Mouse (Mus musculus) midbrain, embryonic 13.5 days (tissue): ENCODE measurements around the gene Dhx32. TPM values are rescaled to one million over a fixed set of nuclear protein-coding genes. Genes with fewer than 3 reads are reported as not detected.
A peak's percentile ranks its signal among the peaks of the same experiment; 100 is the strongest.

ENCODE experiments used
- ATAC-seq: fragments of 200-750 bp; cut with Nextera tagmentation; 2 replicates; pipeline ENCODE4 v1.8.0; 2017; ENCODE audit warnings: mild to moderate bottlenecking, moderate TSS enrichment, moderate library complexity
- H3K27ac ChIP-seq: fragments of 300-500 bp; sonication (generic); 2 replicates; pipeline ENCODE4 v1.5.1; 2015; ENCODE audit warnings: inconsistent platforms, mild to moderate bottlenecking, moderate library complexity
- H3K27me3 ChIP-seq: fragments of 300-500 bp; sonication (generic); 2 replicates; pipeline ENCODE4 v1.6.1; 2015; ENCODE audit warnings: mild to moderate bottlenecking, inconsistent platforms
- H3K36me3 ChIP-seq: fragments of 300-500 bp; sonication (generic); 2 replicates; pipeline ENCODE4 v1.6.1; 2015; ENCODE audit warnings: mild to moderate bottlenecking, inconsistent platforms
- H3K4me1 ChIP-seq: fragments of 300-500 bp; sonication (generic); replicated peaks from 2 replicates; pipeline ENCODE4 v1.6.1; 2015; ENCODE audit warnings: inconsistent platforms
- H3K4me2 ChIP-seq: fragments of 300-500 bp; sonication (generic); replicated peaks from 2 replicates; pipeline ENCODE4 v1.6.1; 2015; ENCODE audit warnings: moderate library complexity, mild to moderate bottlenecking, inconsistent platforms
- H3K4me3 ChIP-seq: fragments of 300-500 bp; sonication (generic); replicated peaks from 2 replicates; pipeline ENCODE4 v1.5.1; 2015; ENCODE audit warnings: mild to moderate bottlenecking, inconsistent platforms
- H3K9ac ChIP-seq: fragments of 300-500 bp; sonication (generic); replicated peaks from 2 replicates; pipeline ENCODE4 v1.6.1; 2015; ENCODE audit warnings: mild to moderate bottlenecking, inconsistent platforms
- H3K9me3 ChIP-seq: fragments of 300-500 bp; sonication (generic); 2 replicates; pipeline ENCODE4 v1.6.1; 2016; ENCODE audit warnings: mild to moderate bottlenecking, inconsistent platforms
- WGBS: fragments of 180-500 bp; shearing (Covaris S2); methylation state at CpG from one replicate; pipeline ENCODE4 v1.1.7; 2015; 5-methylcytosine and 5-hydroxymethylcytosine counted together
- polyA plus RNA-seq: library from polyadenylated mRNA; unstranded; fragments of >200 nt; fragmentation: Nextera tagmentation; extraction: Ambion mirVana; gene quantifications from 2 replicates; pipeline ENCODE4 v1.2.1, GENCODE M21; 2015

Gene Dhx32
- polyA plus RNA-seq, 1 experiment from 2014 or later, result 45.8 TPM

DNA sequence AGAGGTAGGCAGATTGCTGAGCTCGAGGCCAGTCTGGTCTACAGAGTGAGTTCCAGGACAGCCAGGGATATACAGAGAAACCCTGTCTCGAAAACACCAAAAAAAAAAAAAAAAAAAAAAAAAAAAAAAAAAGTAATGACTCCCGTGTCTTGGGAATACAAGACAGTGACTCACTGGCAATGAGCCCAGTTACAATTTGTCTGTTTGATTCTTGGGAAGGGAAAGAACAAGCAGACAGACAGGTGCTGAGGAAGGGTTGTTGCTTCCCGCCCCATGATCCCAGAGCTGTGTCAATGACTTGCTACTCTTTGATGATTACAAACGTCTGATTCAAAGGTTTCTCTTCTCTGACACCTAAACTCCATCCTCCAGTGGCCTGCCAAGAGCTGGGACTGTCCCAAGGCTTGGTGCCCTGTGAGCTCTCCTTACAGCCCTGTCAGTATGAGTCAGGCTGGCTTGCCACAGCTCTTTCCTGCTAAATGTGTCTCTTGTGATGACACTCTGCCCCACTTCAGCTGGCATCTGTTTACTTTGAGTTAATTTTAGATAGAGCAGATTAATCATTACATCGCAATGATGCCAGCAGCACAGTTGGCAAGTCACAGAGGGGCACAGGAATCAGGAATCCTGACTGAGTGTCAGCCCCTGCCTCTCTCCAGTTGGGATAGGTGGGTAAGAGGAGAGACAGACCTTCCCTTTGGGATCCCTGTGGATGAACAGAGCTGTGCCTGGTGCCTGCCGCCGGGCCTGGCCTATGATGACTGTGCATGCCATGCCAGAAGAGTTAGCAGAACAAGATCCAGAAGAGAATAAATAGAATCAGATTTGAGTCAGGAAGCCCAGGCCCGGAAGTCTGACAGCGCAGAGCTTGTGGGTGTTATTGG lies 11.0 kb upstream of the Dhx32 start:
- Histone ChIP-seq H3K4me3 (no peak overlapping the region), H3K27me3 (no peaks in the 10 kb centered on the region), H3K27ac (no peak overlapping the region), H3K9ac (no peak overlapping the region), H3K4me2 (no peak overlapping the region), H3K36me3 (no peaks in the 10 kb centered on the region), H3K4me1 (no peaks in the 10 kb centered on the region), H3K9me3 (no peaks in the 10 kb centered on the region)
- no peak for ATAC-seq
- 80% methylated on average over 10 of the region's 10 CpGs for WGBS

DNA sequence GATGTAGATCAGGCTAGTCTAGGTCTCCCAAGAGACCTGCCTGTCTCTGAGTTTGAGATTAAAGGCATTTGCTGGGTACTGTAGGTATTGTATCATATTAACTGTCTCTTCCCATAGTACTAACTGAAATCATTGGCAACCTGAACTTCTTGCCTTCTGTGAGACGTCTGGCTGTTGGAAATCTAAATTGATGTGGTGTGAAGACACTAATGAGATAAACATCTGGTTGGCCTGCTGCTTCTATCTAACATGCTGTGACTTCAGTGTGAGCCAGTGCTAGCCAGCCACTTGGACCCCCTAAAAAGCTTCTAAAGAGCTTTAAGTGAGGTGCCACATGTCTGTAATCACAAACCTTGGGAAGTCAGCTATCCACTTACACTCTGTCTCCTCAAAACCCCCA lies 10.2 kb upstream of the Dhx32 start:
- Histone ChIP-seq H3K9me3 (no peaks in the 10 kb centered on the region), H3K4me2 (no peak overlapping the region), H3K27me3 (no peaks in the 10 kb centered on the region), H3K4me1 (no peaks in the 10 kb centered on the region), H3K36me3 (no peaks in the 10 kb centered on the region), H3K27ac (no peak overlapping the region), H3K9ac (no peak overlapping the region), H3K4me3 (no peak overlapping the region)
- WGBS, result 54% methylated on average over 1 of the region's 1 CpGs
- no peak for ATAC-seq

DNA sequence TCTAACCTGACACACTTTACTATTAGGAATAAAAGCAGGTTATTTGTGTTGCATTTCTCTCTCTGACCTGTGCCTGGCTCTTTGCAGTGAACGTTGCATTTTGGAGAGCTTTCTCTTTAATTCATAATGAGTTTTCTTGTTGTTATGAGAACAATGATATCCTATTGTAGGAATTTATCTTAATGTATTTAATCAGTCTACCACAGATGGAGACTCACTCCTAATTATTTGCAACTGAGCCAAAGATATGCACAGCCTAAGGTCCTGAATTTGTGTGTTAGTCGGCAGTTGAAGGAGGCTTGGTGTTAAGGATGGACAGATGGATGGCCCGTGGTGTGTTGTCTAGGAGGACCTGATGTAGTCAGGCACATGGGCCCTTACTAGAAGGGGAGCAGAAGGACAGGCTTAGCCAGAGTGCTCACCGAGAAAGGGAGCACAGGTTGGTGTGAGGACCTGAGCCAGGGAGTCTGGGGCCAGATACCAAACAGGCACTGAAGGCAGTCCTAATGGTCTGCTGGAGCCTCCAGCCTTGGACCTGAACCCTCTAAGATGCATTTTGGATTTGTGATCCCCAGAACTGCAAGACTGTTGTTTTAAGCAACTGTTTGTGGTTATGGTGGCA lies 8.2 kb upstream of the Dhx32 start:
- H3K27me3 ChIP-seq, result no peaks in the 10 kb centered on the region
- no peaks in the 10 kb centered on the region for H3K4me1 ChIP-seq
- no peak overlapping the region for H3K4me3 ChIP-seq
- no peak for ATAC-seq
- no peak overlapping the region for H3K4me2 ChIP-seq
- H3K27ac ChIP-seq, result no peak overlapping the region
- no peaks in the 10 kb centered on the region for H3K36me3 ChIP-seq
- 87% methylated on average over 4 of the region's 4 CpGs for WGBS
- no peak overlapping the region for H3K9ac ChIP-seq
- H3K9me3 ChIP-seq, result no peaks in the 10 kb centered on the region

GRCm38 (mm10) chr7:133790171-133790570 lies 7.6 kb upstream of the Dhx32 start:
- no peaks in the 10 kb centered on the region for H3K9me3 ChIP-seq
- WGBS, result 91% methylated on average over 4 of the region's 4 CpGs
- H3K4me3 ChIP-seq, result no peak overlapping the region
- H3K9ac ChIP-seq, result no peak overlapping the region
- ATAC-seq, result no peak
- no peak overlapping the region for H3K4me2 ChIP-seq
- H3K36me3 ChIP-seq, result no peaks in the 10 kb centered on the region
- no peaks in the 10 kb centered on the region for H3K27me3 ChIP-seq
- no peak overlapping the region for H3K27ac ChIP-seq
- no peaks in the 10 kb centered on the region for H3K4me1 ChIP-seq

DNA sequence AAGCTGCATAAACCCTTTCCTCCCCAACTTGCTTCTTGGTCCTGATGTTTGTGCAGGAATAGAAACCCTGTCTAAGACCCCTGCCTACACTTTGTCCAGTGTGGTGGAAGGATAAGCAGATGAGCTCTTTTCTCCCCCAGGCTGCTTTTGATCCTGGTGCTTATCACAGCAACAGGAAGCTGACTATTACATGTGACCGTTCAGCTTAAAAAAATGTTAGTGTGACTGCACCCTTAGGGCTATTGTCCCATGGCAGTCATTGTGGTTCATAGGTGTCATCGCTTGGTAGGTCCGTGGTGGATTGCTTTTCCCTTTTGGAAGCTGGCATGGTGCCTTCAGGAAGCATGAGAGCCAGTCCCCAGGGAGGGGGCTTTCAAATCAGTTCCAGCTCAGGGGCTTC lies 5.6 kb upstream of the Dhx32 start:
- no peak for ATAC-seq
- Histone ChIP-seq H3K9ac (no peak overlapping the region), H3K36me3 (no peaks in the 10 kb centered on the region), H3K4me1 (no peaks in the 10 kb centered on the region), H3K4me2 (no peak overlapping the region), H3K27ac (no peak overlapping the region), H3K4me3 (no peak overlapping the region), H3K27me3 (no peaks in the 10 kb centered on the region), H3K9me3 (no peaks in the 10 kb centered on the region)
- WGBS, result 85% methylated on average over 3 of the region's 3 CpGs

DNA sequence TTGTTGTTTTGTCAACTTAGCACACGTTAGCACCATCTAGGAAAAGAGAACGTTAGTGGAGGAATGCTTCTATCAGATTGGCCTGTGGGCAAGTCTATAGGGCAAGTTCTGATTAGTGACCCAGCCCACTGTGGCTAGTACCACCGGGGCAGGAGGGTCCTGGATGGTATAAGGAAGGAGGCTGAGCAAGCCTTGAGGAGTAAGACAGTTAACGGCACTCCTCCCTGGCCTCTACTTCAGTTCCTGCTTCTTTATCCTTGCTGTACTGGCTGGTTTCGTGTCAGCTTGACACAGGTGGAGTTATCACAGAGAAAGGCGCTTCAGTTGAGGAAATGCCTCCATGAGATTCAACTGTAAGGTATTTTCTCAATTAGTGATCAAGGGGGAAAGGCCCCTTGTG lies 5.0 kb upstream of the Dhx32 start:
- H3K27me3 ChIP-seq, result no peaks in the 10 kb centered on the region
- ATAC-seq, result no peak

GRCm38 (mm10) chr7:133781991-133782390 lies 535 bp downstream of the Dhx32 start:
- Histone ChIP-seq H3K27ac (no peak overlapping the region), H3K36me3 (no peaks in the 10 kb centered on the region), H3K4me1 (0 out of 2 replicates have a peak, but pooled peaks cover 8% of the 10 kb centered on the region), H3K9ac (no peak overlapping the region), H3K9me3 (no peaks in the 10 kb centered on the region), H3K4me2 (no peak overlapping the region), H3K4me3 (no peak overlapping the region), H3K27me3 (no peaks in the 10 kb centered on the region)
- ATAC-seq, result no peak
- WGBS, result 68% methylated on average over 6 of the region's 6 CpGs

More for the DNA sequence above, 5.0 kb upstream of the Dhx32 start:
- H3K36me3 ChIP-seq, result no peaks in the 10 kb centered on the region
- WGBS, result 83% methylated on average over 6 of the region's 6 CpGs
- H3K27ac ChIP-seq, result no peak overlapping the region
- H3K9me3 ChIP-seq, result no peaks in the 10 kb centered on the region
- no peak overlapping the region for H3K4me3 ChIP-seq
- 0 out of 2 replicates have a peak, but pooled peaks cover 5% of the 10 kb centered on the region for H3K4me1 ChIP-seq
- H3K4me2 ChIP-seq, result no peak overlapping the region
- no peak overlapping the region for H3K9ac ChIP-seq

DNA sequence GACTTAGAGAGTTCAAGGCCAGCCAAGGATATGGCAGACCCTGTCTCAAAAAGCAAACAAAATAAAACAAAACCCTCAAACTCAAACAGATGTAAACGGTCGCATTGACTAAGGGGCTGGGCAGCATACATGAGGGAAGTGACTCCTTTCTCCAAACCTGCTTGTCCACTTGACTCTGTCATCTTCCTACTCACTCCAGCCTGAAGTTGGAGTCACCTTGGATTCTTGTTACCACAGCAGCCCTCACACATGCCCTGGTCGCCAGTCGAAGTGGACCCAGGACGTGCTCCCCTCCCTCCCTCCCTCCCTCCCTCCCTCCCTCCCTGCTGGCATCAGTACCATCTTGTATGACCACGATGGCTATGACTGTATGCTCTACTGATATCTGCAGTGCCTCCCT lies 943 bp downstream of the Dhx32 start:
- Histone ChIP-seq H3K27me3 (no peaks in the 10 kb centered on the region), H3K9ac (no peak overlapping the region), H3K27ac (no peak overlapping the region), H3K36me3 (no peaks in the 10 kb centered on the region), H3K4me3 (no peak overlapping the region), H3K9me3 (no peaks in the 10 kb centered on the region), H3K4me1 (0 out of 2 replicates have a peak, but pooled peaks cover 10% of the 10 kb centered on the region), H3K4me2 (no peak overlapping the region)
- ATAC-seq, result no peak
- 66% methylated on average over 6 of the region's 6 CpGs for WGBS

DNA sequence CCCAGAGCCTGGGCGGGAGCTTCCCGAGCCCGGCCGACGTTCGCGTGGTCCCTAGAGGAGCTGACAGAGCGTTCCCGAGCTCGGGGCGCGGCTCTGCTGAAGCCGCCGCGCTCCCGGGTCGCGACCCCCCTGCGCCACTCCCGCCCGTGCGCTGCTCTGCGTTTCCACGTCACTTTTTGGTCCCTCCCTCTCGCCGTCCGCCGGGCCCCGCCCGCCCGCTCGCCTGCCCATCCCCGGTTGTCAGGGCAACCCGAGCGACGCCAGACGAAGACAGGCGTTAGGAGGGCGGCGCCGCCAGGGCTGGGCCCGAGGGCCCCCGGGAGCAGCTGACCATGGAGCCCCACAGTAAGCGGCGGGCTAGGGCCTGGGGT lies 5.9 kb downstream of the Dhx32 start, which contains the start of gene Fank1:
Gene Fank1 (plus strand): TSS at position 236 of the 371 bp plus-strand sequence.
- no peaks in the 10 kb centered on the region for H3K27me3 ChIP-seq
- H3K4me3 ChIP-seq, result peak within 1 kb of the TSS; percentile 85
- H3K4me2 ChIP-seq, result peak within 1 kb of the TSS; percentile 76
- WGBS, result under 1% methylated on average over 45 of the region's 45 CpGs
- H3K9ac ChIP-seq, result peak within 1 kb of the TSS; percentile 84
- H3K9me3 ChIP-seq, result no peaks in the 10 kb centered on the region
- H3K36me3 ChIP-seq, result no peaks in the 10 kb centered on the region
- ATAC-seq, result peak; percentile 94
- H3K4me1 ChIP-seq, result peaks cover 25% of the 10 kb centered on the region
- no peak within 1 kb of the TSS for H3K27ac ChIP-seq

DNA sequence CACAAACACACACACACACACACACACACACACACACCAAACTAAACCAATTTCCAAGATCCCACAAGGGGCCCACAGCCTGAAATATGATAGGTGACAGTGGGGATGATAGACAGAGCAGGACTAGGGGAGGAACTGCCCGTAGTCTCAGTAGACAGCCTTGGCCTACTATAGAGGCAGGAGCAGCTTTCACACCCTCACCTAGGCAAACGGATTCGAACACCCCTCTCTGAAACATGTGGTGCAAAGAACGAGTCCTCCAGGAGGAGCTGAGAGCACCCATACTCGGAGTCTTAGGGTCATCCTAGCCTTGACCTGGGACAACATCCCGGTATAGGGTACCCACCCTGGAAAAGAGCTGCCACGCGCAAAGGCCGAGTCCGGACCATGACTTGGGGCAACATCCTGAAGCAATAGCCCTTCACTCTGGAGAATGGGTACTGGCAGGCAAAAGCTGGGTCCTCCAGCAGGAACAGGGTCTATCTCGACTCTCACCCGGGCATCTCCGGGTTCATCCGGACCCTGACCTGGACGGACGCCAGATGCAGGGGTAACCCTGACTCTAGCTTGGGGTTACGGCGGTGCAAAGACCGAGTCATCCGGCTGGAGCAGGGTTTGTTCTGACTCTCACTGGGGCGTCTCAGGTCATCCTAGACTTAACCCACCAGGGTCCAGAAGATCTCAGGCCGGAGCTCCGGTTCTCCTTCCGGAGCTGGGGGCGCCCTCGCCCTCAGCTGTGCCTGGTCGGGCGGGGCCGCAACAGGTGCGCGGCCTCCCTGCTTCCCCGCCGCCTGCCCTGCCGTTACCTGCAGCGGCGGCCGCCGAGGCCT lies 6.5 kb downstream of the Dhx32 start:
- peak; percentile 37 for ATAC-seq
- H3K9ac ChIP-seq, result peak overlapping the region; percentile 84
- peaks cover 25% of the 10 kb centered on the region for H3K4me1 ChIP-seq
- no peaks in the 10 kb centered on the region for H3K27me3 ChIP-seq
- peak overlapping the region; percentile 76 for H3K4me2 ChIP-seq
- no peak overlapping the region for H3K27ac ChIP-seq
- peak overlapping the region; percentile 85 for H3K4me3 ChIP-seq
- 4% methylated on average over 38 of the region's 38 CpGs for WGBS
- H3K36me3 ChIP-seq, result no peaks in the 10 kb centered on the region
- H3K9me3 ChIP-seq, result no peaks in the 10 kb centered on the region

DNA sequence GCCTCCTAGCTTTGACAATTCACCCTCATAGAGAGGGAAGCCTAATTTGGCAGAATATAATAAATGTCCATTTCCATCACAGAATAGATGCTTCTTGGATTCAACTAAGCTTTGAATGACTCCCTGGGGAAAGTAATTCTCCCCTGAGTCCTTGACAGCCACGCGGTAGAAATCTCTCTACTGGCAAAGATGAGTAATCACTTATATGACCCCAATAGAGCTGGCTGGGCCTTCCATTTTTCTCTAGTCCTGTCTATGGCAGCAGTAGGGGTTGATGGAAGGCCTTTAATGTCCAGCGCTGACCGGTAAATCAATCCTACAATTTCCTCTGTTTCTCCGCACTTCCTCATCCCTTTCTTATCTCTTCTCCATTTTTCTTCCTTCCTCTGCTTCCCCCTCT lies 7.3 kb downstream of the Dhx32 start:
- ATAC-seq, result no peak
- no peaks in the 10 kb centered on the region for H3K27me3 ChIP-seq
- H3K4me2 ChIP-seq, result peak overlapping the region; percentile 76
- no peaks in the 10 kb centered on the region for H3K36me3 ChIP-seq
- no peak overlapping the region for H3K27ac ChIP-seq
- no peaks in the 10 kb centered on the region for H3K9me3 ChIP-seq
- 63% methylated on average over 5 of the region's 5 CpGs for WGBS
- peaks cover 25% of the 10 kb centered on the region for H3K4me1 ChIP-seq
- H3K4me3 ChIP-seq, result peak overlapping the region; percentile 85
- H3K9ac ChIP-seq, result peak overlapping the region; percentile 84; the same call in 1 of the 2 replicates

GRCm38 (mm10) chr7:133768517-133768916 lies 14.0 kb downstream of the Dhx32 start:
- no peak for ATAC-seq
- H3K27me3 ChIP-seq, result no peaks in the 10 kb centered on the region
- H3K27ac ChIP-seq, result no peak overlapping the region
- peaks cover 15% of the 10 kb centered on the region for H3K4me1 ChIP-seq
- no peaks in the 10 kb centered on the region for H3K9me3 ChIP-seq
- H3K36me3 ChIP-seq, result no peaks in the 10 kb centered on the region
- H3K4me3 ChIP-seq, result no peak overlapping the region
- WGBS, result 77% methylated on average over 5 of the region's 5 CpGs
- H3K4me2 ChIP-seq, result no peak overlapping the region
- no peak overlapping the region for H3K9ac ChIP-seq
